Mouse (Mus musculus): ENCODE results near the gene Efna4. TPM values are rescaled to one million over a fixed set of nuclear protein-coding genes. Genes with fewer than 3 reads are reported as not detected.

Gene Efna4
- polyA plus RNA-seq, 1 experiment from 2014 or later = 20.6 TPM

DNA sequence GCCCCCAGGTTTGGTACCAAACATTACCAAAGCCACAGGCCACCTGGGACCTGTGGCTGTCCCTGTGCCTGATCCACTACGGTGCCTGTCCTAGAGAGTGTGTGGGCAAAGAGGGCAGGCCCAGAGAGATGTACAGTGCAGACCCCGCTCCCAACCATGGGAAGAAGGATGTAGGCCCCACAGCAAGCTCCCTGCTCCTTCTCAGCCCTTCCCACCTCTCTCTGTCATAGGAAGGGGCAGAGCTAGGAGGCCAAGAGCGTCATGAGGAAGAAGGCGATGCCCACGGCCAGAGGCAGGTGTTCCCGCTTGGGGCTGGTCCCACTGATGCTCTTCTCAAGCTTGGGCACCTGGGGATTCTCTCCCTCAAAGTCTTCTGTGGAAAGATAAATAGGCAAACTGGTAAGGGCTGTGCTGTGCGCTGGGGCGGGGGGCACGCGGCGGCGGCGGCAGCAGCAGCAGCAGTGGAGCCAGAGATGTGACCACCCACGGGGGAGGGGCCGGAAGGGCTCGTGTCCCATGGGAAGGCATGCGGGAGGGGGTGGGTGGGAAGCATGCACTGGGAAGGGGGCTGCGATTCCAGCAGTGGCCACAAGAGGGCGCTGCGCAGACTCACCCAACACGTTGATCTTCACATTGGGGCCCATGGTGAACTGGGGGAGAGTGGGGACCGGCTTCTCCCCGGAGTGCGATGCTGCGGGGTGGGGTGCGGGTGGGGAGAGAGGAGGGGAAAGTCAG, 22.5 kb downstream of the Efna4 start:
- Histone ChIP-seq H3K4me1 (replicated peaks; ENCODE audit: control insufficient read depth, insufficient read depth, low read length) (peaks cover 40% of the 10 kb centered on the region), H3K9me3 (ENCODE audit: control insufficient read depth, low read length) (no peaks in the 10 kb centered on the region), H3K4me2 (ENCODE audit: low read length) (peak overlapping the region; percentile 53), H3K27ac (ENCODE audit: low read depth) (no peak overlapping the region), H3K36me3 (ENCODE audit: control insufficient read depth, insufficient read depth, low read length) (no peaks in the 10 kb centered on the region), H3K9ac (ENCODE audit: low read length) (peak overlapping the region; percentile 22; the same call in 1 of the 2 replicates), H3K27me3 (replicated peaks; ENCODE audit: control insufficient read depth, insufficient read depth, low read length) (peaks cover 23% of the 10 kb centered on the region), H3K4me3 (ENCODE audit: low read depth, low read length) (peak overlapping the region; percentile 12)
- peak; percentile 96 for DNase-seq (ENCODE audit: low spot score)
- WGBS = 8% methylated on average over 26 of the region's 26 CpGs
- peak; percentile 17 for ATAC-seq (replicated peaks; ENCODE audit: low FRiP score, low TSS enrichment, low read depth)

DNA sequence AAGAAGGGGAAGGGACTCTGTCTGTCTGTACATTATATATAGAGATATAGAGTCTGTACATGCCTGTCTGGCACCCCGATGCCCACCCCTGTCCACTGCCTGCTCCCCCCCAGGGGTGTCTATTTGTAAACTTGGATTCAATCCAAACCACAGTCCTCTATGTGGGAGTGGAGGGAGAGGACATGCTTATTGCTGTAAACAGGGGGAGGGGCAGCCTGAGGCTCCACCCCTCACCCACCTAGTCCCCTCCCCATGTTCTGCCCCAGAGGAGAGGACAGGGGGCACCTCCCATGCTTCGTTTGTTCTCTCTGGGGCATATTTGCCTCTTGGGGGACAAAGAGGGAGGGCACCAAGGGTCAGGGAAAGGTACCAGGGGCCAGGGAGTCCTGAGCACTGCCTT, 23.0 kb downstream of the Efna4 start:
- 57% methylated on average over 2 of the region's 2 CpGs for WGBS
- Histone ChIP-seq H3K4me3 (ENCODE audit: low read depth, low read length) (no peak overlapping the region), H3K4me1 (replicated peaks; ENCODE audit: control insufficient read depth, insufficient read depth, low read length) (peaks cover 34% of the 10 kb centered on the region), H3K27me3 (replicated peaks; ENCODE audit: control insufficient read depth, insufficient read depth, low read length) (peaks cover 18% of the 10 kb centered on the region; the same call in 1 of the 2 replicates), H3K27ac (ENCODE audit: low read depth) (no peak overlapping the region), H3K9ac (ENCODE audit: low read length) (no peak overlapping the region), H3K36me3 (ENCODE audit: control insufficient read depth, insufficient read depth, low read length) (no peaks in the 10 kb centered on the region), H3K9me3 (ENCODE audit: control insufficient read depth, low read length) (no peaks in the 10 kb centered on the region), H3K4me2 (ENCODE audit: low read length) (peak overlapping the region; percentile 53)
- DNase-seq (ENCODE audit: low spot score) (no peak), ATAC-seq (replicated peaks; ENCODE audit: low FRiP score, low TSS enrichment, low read depth) (no peak)

DNA sequence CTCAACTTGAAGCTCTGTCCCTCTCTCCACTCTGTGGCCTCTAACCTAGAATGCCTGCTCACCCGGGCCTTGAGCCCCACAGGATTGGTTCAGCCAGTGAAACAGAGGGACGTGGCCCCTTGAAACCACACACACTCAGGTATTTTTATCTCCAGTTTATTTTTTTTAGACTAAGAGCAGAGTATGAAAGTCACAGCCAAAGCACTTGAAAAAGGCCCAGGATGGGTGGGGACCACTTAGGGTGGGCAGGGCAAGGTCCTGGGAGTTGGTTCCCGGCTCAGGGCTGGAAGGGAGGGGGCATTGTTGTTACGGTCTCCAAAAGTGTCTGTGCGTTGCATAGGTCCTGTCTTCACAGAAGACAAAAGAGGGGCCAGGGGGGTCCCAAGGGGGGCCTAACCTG, 23.5 kb downstream of the Efna4 start:
- 78% methylated on average over 5 of the region's 5 CpGs for WGBS
- Histone ChIP-seq H3K4me1 (replicated peaks; ENCODE audit: control insufficient read depth, insufficient read depth, low read length) (peaks cover 31% of the 10 kb centered on the region), H3K36me3 (ENCODE audit: control insufficient read depth, insufficient read depth, low read length) (no peaks in the 10 kb centered on the region), H3K27me3 (replicated peaks; ENCODE audit: control insufficient read depth, insufficient read depth, low read length) (peaks cover 14% of the 10 kb centered on the region; the same call in 1 of the 2 replicates), H3K27ac (ENCODE audit: low read depth) (no peak overlapping the region), H3K4me3 (ENCODE audit: low read depth, low read length) (no peak overlapping the region), H3K9me3 (ENCODE audit: control insufficient read depth, low read length) (no peaks in the 10 kb centered on the region), H3K9ac (ENCODE audit: low read length) (no peak overlapping the region), H3K4me2 (ENCODE audit: low read length) (no peak overlapping the region)
- ATAC-seq (replicated peaks; ENCODE audit: low FRiP score, low TSS enrichment, low read depth) (no peak), DNase-seq (ENCODE audit: low spot score) (no peak)

DNA sequence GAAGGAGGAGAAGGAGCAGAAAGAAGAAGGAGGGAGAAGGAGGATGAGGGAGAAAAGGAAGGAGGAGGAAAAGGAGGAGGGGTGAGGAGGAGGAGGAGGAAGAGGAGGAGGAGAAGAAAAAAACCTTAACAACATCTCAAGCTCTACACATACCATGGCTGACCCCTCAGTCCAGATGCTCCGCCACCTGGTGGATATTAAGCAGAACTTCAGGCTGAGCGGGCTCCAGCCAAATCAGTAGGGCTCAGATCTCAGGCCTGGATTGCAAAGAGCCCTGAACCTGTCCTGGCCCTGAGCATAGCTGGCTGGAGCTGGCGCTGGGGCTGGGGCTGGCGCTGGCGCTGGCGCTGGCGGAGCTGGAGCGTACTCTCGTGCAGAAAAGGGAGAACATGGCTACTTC, 29.7 kb downstream of the Efna4 start:
- DNase-seq (ENCODE audit: low spot score) (peak; percentile 88), ATAC-seq (replicated peaks; ENCODE audit: low FRiP score, low TSS enrichment, low read depth) (peak; percentile 65)
- no peaks in the 10 kb centered on the region for H3K27me3 ChIP-seq (replicated peaks; ENCODE audit: control insufficient read depth, insufficient read depth, low read length)
- H3K9me3 ChIP-seq (ENCODE audit: control insufficient read depth, low read length) = no peaks in the 10 kb centered on the region
- H3K4me3 ChIP-seq (ENCODE audit: low read depth, low read length) = no peak overlapping the region
- H3K36me3 ChIP-seq (ENCODE audit: control insufficient read depth, insufficient read depth, low read length) = no peaks in the 10 kb centered on the region
- no peak overlapping the region for H3K9ac ChIP-seq (ENCODE audit: low read length)
- no peaks in the 10 kb centered on the region for H3K4me1 ChIP-seq (replicated peaks; ENCODE audit: control insufficient read depth, insufficient read depth, low read length)
- no peak overlapping the region for H3K4me2 ChIP-seq (ENCODE audit: low read length)
- no peak overlapping the region for H3K27ac ChIP-seq (ENCODE audit: low read depth)
- WGBS = 3% methylated on average over 9 of the region's 9 CpGs

DNA sequence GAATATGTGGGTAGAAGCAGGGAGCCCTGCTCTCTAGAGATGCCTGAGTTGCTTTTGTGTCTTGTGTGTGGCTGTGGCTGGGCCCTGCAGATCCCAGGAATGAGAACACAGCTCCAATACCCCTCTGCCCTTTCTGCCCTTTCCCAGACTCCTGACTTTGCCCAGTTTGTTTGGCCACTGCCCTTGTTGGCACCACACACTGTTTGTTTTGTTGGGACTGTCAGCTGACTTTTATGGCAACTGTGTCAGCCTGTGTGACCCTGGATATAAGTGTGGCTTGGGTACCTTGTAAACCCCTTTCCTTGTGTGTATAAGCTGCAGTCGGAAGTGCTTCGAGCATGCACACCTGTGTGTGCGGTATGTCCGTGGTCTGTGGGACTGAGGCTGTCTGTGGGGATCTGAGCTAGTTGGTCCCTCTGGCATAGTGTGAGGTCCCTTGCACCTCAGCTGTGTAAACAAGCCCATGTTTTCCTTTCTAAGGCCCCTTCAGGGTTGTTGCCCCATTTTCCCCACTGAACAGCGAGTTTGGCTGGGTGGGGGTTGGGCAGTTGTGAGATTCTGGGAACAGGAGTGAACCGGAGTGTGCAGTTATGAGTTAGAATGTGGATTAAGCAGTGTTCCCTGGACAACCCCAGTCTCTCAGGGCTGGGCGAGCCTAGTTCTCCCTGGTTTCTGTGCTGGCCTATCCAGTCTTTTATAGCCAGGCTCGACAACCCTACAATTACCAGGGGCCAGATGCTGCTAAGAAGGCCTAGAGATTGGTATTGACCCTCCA, 32.1 kb downstream of the Efna4 start:
- Histone ChIP-seq H3K27ac (ENCODE audit: low read depth) (no peak overlapping the region), H3K4me2 (ENCODE audit: low read length) (no peak overlapping the region), H3K9ac (ENCODE audit: low read length) (no peak overlapping the region), H3K36me3 (ENCODE audit: control insufficient read depth, insufficient read depth, low read length) (no peaks in the 10 kb centered on the region), H3K4me1 (replicated peaks; ENCODE audit: control insufficient read depth, insufficient read depth, low read length) (no peaks in the 10 kb centered on the region), H3K4me3 (ENCODE audit: low read depth, low read length) (no peak overlapping the region), H3K9me3 (ENCODE audit: control insufficient read depth, low read length) (no peaks in the 10 kb centered on the region), H3K27me3 (replicated peaks; ENCODE audit: control insufficient read depth, insufficient read depth, low read length) (no peaks in the 10 kb centered on the region)
- WGBS = 56% methylated on average over 8 of the region's 8 CpGs
- ATAC-seq (replicated peaks; ENCODE audit: low FRiP score, low TSS enrichment, low read depth) = no peak
- DNase-seq (ENCODE audit: low spot score) = no peak

DNA sequence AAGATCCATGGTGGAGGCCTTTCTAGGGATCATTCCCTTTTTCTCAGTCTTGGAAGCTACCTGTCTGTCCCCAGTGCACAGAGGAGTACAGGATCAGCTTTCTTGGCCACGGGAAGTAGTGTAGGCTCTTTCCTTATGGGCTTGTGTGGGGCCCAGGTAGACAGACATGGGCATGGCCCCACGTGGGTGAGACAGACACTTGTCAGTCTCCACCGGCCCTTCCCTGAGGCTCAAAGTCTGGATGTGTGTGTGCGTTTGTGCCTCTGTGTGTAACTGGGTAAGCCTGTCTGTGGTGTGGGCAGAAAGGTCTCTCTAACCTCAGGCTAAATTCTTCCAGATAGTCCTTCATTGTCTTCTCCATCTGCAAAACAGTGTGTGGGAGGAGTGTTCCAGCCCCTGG, 32.7 kb downstream of the Efna4 start:
- WGBS = 67% methylated on average over 4 of the region's 4 CpGs

DNA sequence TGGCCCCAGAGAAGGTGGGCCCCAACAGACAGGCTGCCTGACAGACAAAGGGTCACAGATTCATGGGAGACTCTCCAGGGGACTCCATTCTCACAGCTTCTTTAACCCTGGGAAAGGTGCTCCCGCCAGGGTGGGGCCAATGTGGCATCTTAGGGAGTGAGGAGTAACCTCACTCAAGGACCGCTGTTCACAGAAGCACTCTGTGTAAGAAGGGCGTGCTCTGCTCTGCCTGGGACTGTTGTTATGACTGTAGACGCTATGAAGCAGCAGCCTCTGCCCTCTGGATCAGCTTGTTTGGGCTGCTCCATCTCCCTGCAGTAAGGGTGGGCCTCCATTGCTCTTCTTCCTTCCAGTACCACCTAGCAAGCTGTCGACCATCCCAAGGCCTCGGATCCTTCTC, 33.4 kb downstream of the Efna4 start:
- no peaks in the 10 kb centered on the region for H3K9me3 ChIP-seq (ENCODE audit: control insufficient read depth, low read length)
- no peaks in the 10 kb centered on the region for H3K27me3 ChIP-seq (replicated peaks; ENCODE audit: control insufficient read depth, insufficient read depth, low read length)
- ATAC-seq (replicated peaks; ENCODE audit: low FRiP score, low TSS enrichment, low read depth) (no peak), DNase-seq (ENCODE audit: low spot score) (no peak)
- H3K36me3 ChIP-seq (ENCODE audit: control insufficient read depth, insufficient read depth, low read length) = no peaks in the 10 kb centered on the region
- H3K4me1 ChIP-seq (replicated peaks; ENCODE audit: control insufficient read depth, insufficient read depth, low read length) = no peaks in the 10 kb centered on the region
- no peak overlapping the region for H3K4me3 ChIP-seq (ENCODE audit: low read depth, low read length)
- no peak overlapping the region for H3K27ac ChIP-seq (ENCODE audit: low read depth)
- 53% methylated on average over 6 of the region's 6 CpGs for WGBS
- H3K9ac ChIP-seq (ENCODE audit: low read length) = no peak overlapping the region
- no peak overlapping the region for H3K4me2 ChIP-seq (ENCODE audit: low read length)

More for the DNA sequence above, 32.7 kb downstream of the Efna4 start:
- no peak overlapping the region for H3K4me3 ChIP-seq (ENCODE audit: low read depth, low read length)
- DNase-seq (ENCODE audit: low spot score) (no peak), ATAC-seq (replicated peaks; ENCODE audit: low FRiP score, low TSS enrichment, low read depth) (no peak)
- no peak overlapping the region for H3K9ac ChIP-seq (ENCODE audit: low read length)
- H3K36me3 ChIP-seq (ENCODE audit: control insufficient read depth, insufficient read depth, low read length) = no peaks in the 10 kb centered on the region
- no peaks in the 10 kb centered on the region for H3K9me3 ChIP-seq (ENCODE audit: control insufficient read depth, low read length)
- no peak overlapping the region for H3K4me2 ChIP-seq (ENCODE audit: low read length)
- H3K4me1 ChIP-seq (replicated peaks; ENCODE audit: control insufficient read depth, insufficient read depth, low read length) = no peaks in the 10 kb centered on the region
- H3K27ac ChIP-seq (ENCODE audit: low read depth) = no peak overlapping the region
- no peaks in the 10 kb centered on the region for H3K27me3 ChIP-seq (replicated peaks; ENCODE audit: control insufficient read depth, insufficient read depth, low read length)

DNA sequence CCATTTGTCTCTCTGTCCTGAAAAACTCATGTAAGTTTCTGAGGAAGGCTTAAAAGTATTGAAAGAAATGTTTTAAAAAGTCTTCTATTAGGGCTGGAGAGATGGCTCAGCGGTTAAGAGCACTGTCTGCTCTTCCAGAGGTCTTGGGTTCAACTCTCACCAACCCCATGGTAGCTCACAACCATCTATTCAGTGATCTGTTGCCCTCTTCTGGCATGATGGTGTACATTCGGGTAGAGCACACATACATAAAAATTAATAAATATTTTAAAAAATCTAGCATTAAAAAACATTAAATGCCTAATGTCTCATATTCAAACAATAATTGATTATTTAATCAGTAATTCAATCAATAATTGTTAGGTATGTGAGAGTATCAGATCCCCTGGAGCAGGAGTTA, 37.3 kb downstream of the Efna4 start:
- H3K9ac ChIP-seq (ENCODE audit: low read length) = no peak overlapping the region
- H3K4me3 ChIP-seq (ENCODE audit: low read depth, low read length) = no peak overlapping the region
- H3K9me3 ChIP-seq (ENCODE audit: control insufficient read depth, low read length) = no peaks in the 10 kb centered on the region
- no peaks in the 10 kb centered on the region for H3K27me3 ChIP-seq (replicated peaks; ENCODE audit: control insufficient read depth, insufficient read depth, low read length)
- H3K36me3 ChIP-seq (ENCODE audit: control insufficient read depth, insufficient read depth, low read length) = no peaks in the 10 kb centered on the region
- 64% methylated on average over 2 of the region's 2 CpGs for WGBS
- no peak overlapping the region for H3K27ac ChIP-seq (ENCODE audit: low read depth)
- ATAC-seq (replicated peaks; ENCODE audit: low FRiP score, low TSS enrichment, low read depth) = no peak
- no peaks in the 10 kb centered on the region for H3K4me1 ChIP-seq (replicated peaks; ENCODE audit: control insufficient read depth, insufficient read depth, low read length)
- H3K4me2 ChIP-seq (ENCODE audit: low read length) = no peak overlapping the region
- no peak for DNase-seq (ENCODE audit: low spot score)
